Mouse (Mus musculus) layer of hippocampus, postnatal 36 days (tissue): ENCODE data around the gene Klhdc7b. TPM values are rescaled to one million over a fixed set of nuclear protein-coding genes. Genes with fewer than 3 reads are reported as not detected.

ENCODE experiments used
- DNase-seq, 2 experiments: peaks; one replicate each; pipeline ENCODE4 v3.0.0; 2022
- total RNA-seq, 2 experiments: library from RNA; stranded (reverse); gene quantifications; 2 replicates each; pipeline ENCODE4 v1.2.3; 2021

Klhdc7b gene
- total RNA-seq, 2 experiments from 2014 or later: 0.25 to 0.68 TPM

- no peak for DNase-seq
These were observed 8.7 kb upstream of the Klhdc7b start for GRCm38 (mm10) chr15:89376040-89376439.

GRCm38 (mm10) chr15:89376957-89377356, 7.8 kb upstream of the Klhdc7b start, which contains the start of gene Tymp:
Gene Tymp, minus strand, starts transcription at chr15:89377039.
- DNase-seq: no peak

DNA sequence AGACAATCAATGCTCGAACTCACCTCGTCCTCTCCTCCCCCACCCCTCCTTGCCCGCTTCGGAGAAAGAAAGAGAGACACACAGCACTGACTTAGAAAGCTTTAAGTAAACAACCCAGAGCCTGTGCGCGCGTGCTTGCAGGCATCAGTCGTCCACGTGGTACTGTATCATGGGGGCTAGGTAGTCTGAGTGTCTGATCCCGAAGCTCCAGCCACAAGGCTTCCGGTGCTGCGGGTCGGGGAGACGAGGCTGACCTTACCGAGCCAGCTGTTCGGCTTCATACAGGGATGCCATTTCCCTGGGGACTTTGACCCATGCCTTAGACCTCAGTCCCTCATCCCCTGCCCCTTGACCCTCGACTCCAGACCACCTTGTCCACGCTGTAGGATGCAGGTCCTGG, 7.4 kb upstream of the Klhdc7b start:
- DNase-seq: no peak

- DNase-seq: no peak
These were observed 6.5 kb upstream of the Klhdc7b start for GRCm38 (mm10) chr15:89377938-89378828.

GRCm38 (mm10) chr15:89378831-89379401, 5.8 kb upstream of the Klhdc7b start, which contains the start of gene Odf3b:
Gene Odf3b, minus strand, starts transcription at chr15:89379282.
- no peak for DNase-seq

- DNase-seq: no peak
These were observed 5.3 kb upstream of the Klhdc7b start for GRCm38 (mm10) chr15:89379429-89379828.

GRCm38 (mm10) chr15:89387127-89387526, 2.4 kb downstream of the Klhdc7b start:
- no peak for DNase-seq

DNA sequence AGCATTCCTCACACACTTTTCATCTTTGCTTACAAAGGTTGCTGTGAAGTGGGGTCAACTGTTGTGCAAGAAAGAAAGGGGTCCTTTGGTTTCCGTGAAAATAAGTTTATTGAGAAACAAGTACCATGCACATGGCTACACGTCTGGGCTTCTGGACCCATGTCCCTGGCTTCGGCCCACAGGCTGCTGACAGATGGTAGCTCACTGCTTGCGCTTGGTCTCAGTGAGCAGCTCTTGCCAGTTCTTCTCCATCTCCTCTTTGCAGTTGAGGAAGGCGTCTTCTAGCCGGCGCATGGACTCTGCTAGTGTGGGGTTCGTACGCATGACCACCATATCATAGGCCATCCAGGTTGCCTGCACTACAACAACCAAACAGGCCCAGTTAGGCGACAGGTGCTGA, 5.4 kb downstream of the Klhdc7b start:
- DNase-seq: no peak

GRCm38 (mm10) chr15:89396883-89397282, 12.2 kb downstream of the Klhdc7b start:
- no peak for DNase-seq

DNA sequence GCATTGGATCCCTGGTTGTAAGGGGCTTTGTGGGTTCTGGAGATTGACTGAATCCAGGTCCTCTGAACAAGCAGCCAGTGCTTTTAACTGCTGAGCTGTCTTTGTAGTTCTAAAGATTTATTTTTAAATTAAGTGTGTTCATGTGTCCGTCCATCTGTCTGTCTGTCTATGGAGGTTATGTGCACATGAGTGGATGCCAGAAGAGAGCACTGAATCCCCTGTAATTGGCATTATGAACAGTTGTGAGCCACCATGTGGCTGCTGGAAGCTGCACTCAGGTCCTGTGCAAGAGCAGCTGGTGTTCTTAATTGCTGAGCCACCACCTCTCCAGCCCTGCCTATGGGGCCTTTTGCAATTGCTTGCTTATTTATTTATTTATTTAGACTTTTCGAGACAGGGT, 13.4 kb downstream of the Klhdc7b start:
- no peak for DNase-seq

GRCm38 (mm10) chr15:89399716-89400115, 15.0 kb downstream of the Klhdc7b start:
- DNase-seq: no peak

DNA sequence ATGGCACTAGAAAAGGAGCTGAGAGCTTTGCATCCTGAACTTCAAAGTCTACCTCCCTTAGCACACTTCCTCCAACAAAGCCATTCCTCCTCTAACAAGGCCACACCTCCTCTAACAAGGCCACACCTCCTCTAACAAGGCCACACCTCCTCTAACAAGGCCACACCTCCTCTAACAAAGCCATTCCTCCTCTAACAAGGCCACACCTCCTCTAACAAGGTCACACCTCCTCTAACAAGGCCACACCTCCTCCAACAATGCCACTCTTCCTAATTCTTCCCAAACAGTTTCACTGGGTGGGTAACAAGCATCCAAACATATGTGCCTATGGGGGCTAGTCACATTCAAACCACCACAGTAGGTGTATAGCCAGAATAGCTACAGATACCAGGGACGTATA, 17.8 kb downstream of the Klhdc7b start:
- no peak for DNase-seq

DNA sequence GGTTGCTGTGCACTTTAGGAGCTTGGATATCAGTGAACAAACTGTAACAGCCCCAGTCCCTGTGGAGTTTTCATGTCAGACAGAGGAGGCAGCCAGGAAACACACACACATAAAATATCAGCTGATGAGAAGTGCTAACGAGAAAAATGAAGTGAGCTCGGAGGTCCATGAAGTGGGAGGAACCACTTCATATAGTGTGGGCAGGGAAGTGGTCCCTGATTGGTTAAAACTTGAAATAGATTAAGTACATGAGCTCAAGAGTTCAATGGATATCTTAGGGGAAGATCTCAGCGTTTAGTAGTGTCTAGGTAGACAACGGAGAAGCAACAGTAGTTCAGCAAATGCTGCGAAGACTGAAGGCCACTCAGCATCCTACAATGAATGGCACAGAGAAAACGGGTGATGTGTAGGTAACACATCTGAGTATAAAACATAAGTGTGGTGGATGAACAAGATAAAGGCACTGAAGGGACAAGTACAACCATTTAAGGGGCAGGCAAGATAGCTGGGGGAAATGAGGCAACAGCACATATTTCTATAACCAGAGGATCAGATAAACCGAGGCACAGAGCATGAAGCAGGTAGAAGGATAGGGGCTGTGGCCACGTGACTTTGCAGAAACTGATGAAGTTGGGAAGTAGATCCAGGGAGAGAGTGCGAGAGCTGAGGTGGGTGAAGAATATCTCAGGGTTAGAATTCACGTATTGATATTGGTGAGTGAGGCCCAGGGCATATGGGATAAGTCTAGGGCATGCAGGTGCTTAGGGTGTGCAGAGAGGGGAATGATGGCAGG, 20.3 kb downstream of the Klhdc7b start:
- DNase-seq: no peak

- DNase-seq: no peak
These were observed 22.0 kb downstream of the Klhdc7b start for GRCm38 (mm10) chr15:89406691-89407090.

GRCm38 (mm10) chr15:89410118-89410517, 25.4 kb downstream of the Klhdc7b start, which contains the start of gene Syce3:
Gene Syce3, minus strand, starts transcription at chr15:89410503.
- DNase-seq: no peak

- no peak for DNase-seq
These were observed 30.6 kb downstream of the Klhdc7b start for GRCm38 (mm10) chr15:89415282-89415681.

- DNase-seq: no peak
These were observed 37.2 kb downstream of the Klhdc7b start for GRCm38 (mm10) chr15:89421938-89422337.

GRCm38 (mm10) chr15:89424621-89425020, 39.9 kb downstream of the Klhdc7b start:
- DNase-seq: no peak

DNA sequence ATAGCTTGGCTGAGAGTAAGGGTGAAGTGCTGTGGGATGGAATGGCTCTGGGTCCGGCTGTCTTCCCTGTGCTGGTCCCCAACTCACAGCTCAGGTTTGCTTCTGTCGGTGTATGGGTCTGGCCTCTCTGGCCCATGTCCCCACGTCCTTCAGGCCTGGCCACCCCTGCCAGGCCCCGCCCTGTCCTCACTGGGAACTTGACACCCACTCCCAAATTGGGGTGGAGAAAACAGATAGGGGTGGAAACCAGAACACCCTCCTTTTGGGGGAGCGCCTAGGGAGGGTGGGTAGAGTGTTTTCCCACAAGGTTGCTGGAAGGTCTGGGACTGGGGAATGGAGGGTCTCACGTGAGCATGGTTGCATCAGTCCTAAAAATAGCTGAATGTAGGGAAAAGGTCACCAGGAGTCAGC, 41.0 kb downstream of the Klhdc7b start, which contains the start of gene Cpt1b:
TSS of gene Cpt1b (minus strand) at position 153 of the 411 bp plus-strand sequence.
- no peak for DNase-seq

GRCm38 (mm10) chr15:89426716-89427115, 42.0 kb downstream of the Klhdc7b start:
- no peak for DNase-seq

GRCm38 (mm10) chr15:89428136-89428790, 43.5 kb downstream of the Klhdc7b start:
- no peak for DNase-seq

DNA sequence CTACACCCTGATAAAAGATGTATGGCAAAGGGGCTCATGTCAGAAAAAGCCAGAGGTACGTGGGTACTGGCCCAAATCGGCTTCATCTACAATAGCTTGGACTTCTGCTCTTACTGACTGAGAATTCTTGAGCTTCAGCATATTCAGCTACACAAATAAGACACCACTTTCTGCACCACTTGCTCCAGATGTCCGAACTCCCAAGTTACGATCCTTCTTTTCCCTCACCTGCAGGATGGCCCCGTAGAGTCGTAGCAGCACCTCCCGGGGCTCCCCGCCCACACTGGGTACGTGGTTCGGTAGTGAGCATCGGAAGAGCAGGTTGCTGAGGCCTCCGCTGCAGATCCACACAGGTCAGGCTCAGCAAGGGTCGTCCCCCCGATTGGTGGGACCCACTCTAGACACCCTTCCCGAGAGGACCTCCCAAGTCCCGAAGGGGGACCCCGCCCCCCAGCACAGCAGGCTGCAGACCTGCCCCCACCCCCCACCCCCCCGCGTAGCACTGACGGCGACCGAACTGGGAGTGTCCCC, 44.2 kb downstream of the Klhdc7b start:
- DNase-seq: no peak
